Mouse (Mus musculus): Measurements from ENCODE around the gene Lsamp.

GRCm38 (mm10) chr16:41748759-41749158 is 1764.6 kb downstream of the Lsamp start:
- no peak for TF ChIP-seq CTCF (IDR thresholded peaks at IDR 0.05)
- no peak for TF ChIP-seq POLR2A (IDR thresholded peaks at IDR 0.05; ENCODE audit: insufficient read depth, low read depth, low read length)
- no peak for TF ChIP-seq EP300 (IDR thresholded peaks at IDR 0.05; ENCODE audit: insufficient read depth, low read depth, low read length)
